Mouse (Mus musculus) embryonic facial prominence, embryonic 14.5 days (tissue): ENCODE measurements at regions not wholly inside any gene's neighbourhood (a gene's known extent, or its start where the extent isn't known, plus 50 kb on each side); places are given as distances from the start of the nearest gene placed in this dataset.

Experiments
- ATAC-seq: fragments of 200-750 bp; cut with Nextera tagmentation; 2 replicates; pipeline ENCODE4 v1.8.0; 2017; ENCODE audit warnings: low read depth, moderate number of reproducible peaks, moderate TSS enrichment
- DNase-seq: peaks from one replicate; pipeline ENCODE4 v3.0.0-alpha.2; 2015; ENCODE audit warnings: low spot score
- H3K27ac ChIP-seq: fragments of 300-500 bp; sonication (generic); replicated peaks from 2 replicates; pipeline ENCODE4 v1.5.1; 2014; ENCODE audit warnings: low read depth, mild to moderate bottlenecking, low read length, moderate library complexity
- H3K27me3 ChIP-seq: fragments of 300-500 bp; sonication (generic); replicated peaks from 2 replicates; pipeline ENCODE4 v1.6.1; 2014; ENCODE audit warnings: low read length; ENCODE audit not compliant: control insufficient read depth, insufficient read depth
- H3K36me3 ChIP-seq: fragments of 300-500 bp; sonication (generic); 2 replicates; pipeline ENCODE4 v1.6.1; 2014; ENCODE audit warnings: low read length, mixed read lengths; ENCODE audit not compliant: control insufficient read depth, insufficient read depth
- H3K4me1 ChIP-seq: fragments of 300-500 bp; sonication (generic); 2 replicates; pipeline ENCODE4 v1.6.1; 2014; ENCODE audit warnings: antibody characterized with exemption, low read length; ENCODE audit not compliant: control insufficient read depth, insufficient read depth
- H3K4me2 ChIP-seq: fragments of 300-500 bp; sonication (generic); 2 replicates; pipeline ENCODE4 v1.6.1; 2014; ENCODE audit warnings: low read depth, mild to moderate bottlenecking, low read length, moderate library complexity, mixed read lengths
- H3K4me3 ChIP-seq: fragments of 300-500 bp; sonication (generic); 2 replicates; pipeline ENCODE4 v1.5.1; 2014; ENCODE audit warnings: low read depth, mild to moderate bottlenecking, low read length
- H3K9ac ChIP-seq: fragments of 300-500 bp; sonication (generic); 2 replicates; pipeline ENCODE4 v1.6.1; 2014; ENCODE audit warnings: low read depth, mild to moderate bottlenecking, low read length, moderate library complexity, mixed read lengths
- H3K9me3 ChIP-seq: fragments of 300-500 bp; sonication (generic); 2 replicates; pipeline ENCODE4 v1.6.1; 2016; ENCODE audit warnings: low read length; ENCODE audit not compliant: control insufficient read depth
- WGBS: fragments of 180-500 bp; shearing (Covaris S2); extraction: QIAGEN DNeasy Blood & Tissue Kit; methylation state at CpG from one replicate; pipeline ENCODE4 v1.1.7; 2014; 5-methylcytosine and 5-hydroxymethylcytosine counted together

- H3K27ac ChIP-seq = no peak overlapping the region
- peak; percentile 11; the same call in 1 of the 2 replicates for ATAC-seq
Measured at GRCm38 (mm10) chr5:118331286-118331607, 86.2 kb downstream of the 2410131K14Rik start.

GRCm38 (mm10) chr5:118331608-118332394, 86.8 kb downstream of the 2410131K14Rik start:
- peak overlapping the region; percentile 55 for H3K9ac ChIP-seq
- H3K27me3 ChIP-seq = no peaks in the 10 kb centered on the region
- H3K9me3 ChIP-seq = no peaks in the 10 kb centered on the region
- WGBS = 2% methylated on average over 32 of the region's 32 CpGs
- no peaks in the 10 kb centered on the region for H3K36me3 ChIP-seq
- peaks cover 21% of the 10 kb centered on the region for H3K4me1 ChIP-seq
- ATAC-seq (peak; percentile 58), DNase-seq (peak; percentile 93)
- peak overlapping the region; percentile 36 for H3K4me3 ChIP-seq
- H3K4me2 ChIP-seq = peak overlapping the region; percentile 77
- peak overlapping the region; percentile 49 for H3K27ac ChIP-seq

More at GRCm38 (mm10) chr5:118331286-118331607, 86.2 kb downstream of the 2410131K14Rik start:
- H3K36me3 ChIP-seq = no peaks in the 10 kb centered on the region
- peaks cover 23% of the 10 kb centered on the region for H3K4me1 ChIP-seq
- 0 out of 2 replicates have a peak overlapping the region, but pooled peaks have one; percentile 36 for H3K4me3 ChIP-seq
- DNase-seq = no peak
- WGBS = 19% methylated on average over 14 of the region's 14 CpGs
- H3K4me2 ChIP-seq = peak overlapping the region; percentile 77
- H3K27me3 ChIP-seq = no peaks in the 10 kb centered on the region
- H3K9me3 ChIP-seq = no peaks in the 10 kb centered on the region
- H3K9ac ChIP-seq = no peak overlapping the region

- Histone ChIP-seq H3K36me3 (no peaks in the 10 kb centered on the region), H3K27ac (no peak overlapping the region), H3K27me3 (no peaks in the 10 kb centered on the region), H3K9me3 (no peaks in the 10 kb centered on the region), H3K9ac (no peak overlapping the region), H3K4me2 (no peak overlapping the region), H3K4me3 (no peak overlapping the region), H3K4me1 (peaks cover 7% of the 10 kb centered on the region; the same call in 1 of the 2 replicates)
- ATAC-seq = no peak
- 96% methylated on average over 2 of the region's 2 CpGs for WGBS
- DNase-seq = no peak
Measured at GRCm38 (mm10) chr5:118334054-118334453, 89.0 kb downstream of the 2410131K14Rik start.

GRCm38 (mm10) chr5:118338186-118338585, 93.2 kb downstream of the 2410131K14Rik start:
- WGBS = 93% methylated on average over 8 of the region's 8 CpGs

GRCm38 (mm10) chr5:118339676-118340661, 94.9 kb downstream of the 2410131K14Rik start:
- H3K27me3 ChIP-seq = no peaks in the 10 kb centered on the region
- ATAC-seq = peak; percentile 65
- no peak overlapping the region for H3K9ac ChIP-seq
- H3K9me3 ChIP-seq = no peaks in the 10 kb centered on the region
- DNase-seq = peak; percentile 86
- 52% methylated on average over 19 of the region's 22 CpGs for WGBS
- H3K36me3 ChIP-seq = no peaks in the 10 kb centered on the region
- H3K27ac ChIP-seq = peak overlapping the region; percentile 73
- H3K4me2 ChIP-seq = no peak overlapping the region
- H3K4me1 ChIP-seq = peaks cover 8% of the 10 kb centered on the region; the same call in 1 of the 2 replicates
- H3K4me3 ChIP-seq = no peak overlapping the region

More at GRCm38 (mm10) chr5:118338186-118338585, 93.2 kb downstream of the 2410131K14Rik start:
- ATAC-seq (no peak), DNase-seq (no peak)
- Histone ChIP-seq H3K27ac (no peak overlapping the region), H3K9me3 (no peaks in the 10 kb centered on the region), H3K4me1 (no peaks in the 10 kb centered on the region), H3K4me3 (no peak overlapping the region), H3K36me3 (no peaks in the 10 kb centered on the region), H3K4me2 (no peak overlapping the region), H3K9ac (no peak overlapping the region), H3K27me3 (no peaks in the 10 kb centered on the region)

- WGBS = 25% methylated on average over 19 of the region's 19 CpGs
- no peak for DNase-seq
- no peaks in the 10 kb centered on the region for H3K9me3 ChIP-seq
- peak overlapping the region; percentile 19; the same call in 1 of the 2 replicates for H3K9ac ChIP-seq
- H3K36me3 ChIP-seq = no peaks in the 10 kb centered on the region
- H3K27me3 ChIP-seq = no peaks in the 10 kb centered on the region
- no peak overlapping the region for H3K4me3 ChIP-seq
- no peak overlapping the region for H3K27ac ChIP-seq
- ATAC-seq = no peak
- no peak overlapping the region for H3K4me2 ChIP-seq
- H3K4me1 ChIP-seq = peaks cover 8% of the 10 kb centered on the region; the same call in 1 of the 2 replicates
Measured at GRCm38 (mm10) chr5:118343444-118344320, 98.7 kb downstream of the 2410131K14Rik start.

GRCm38 (mm10) chr5:118345226-118345625, 100.2 kb downstream of the 2410131K14Rik start:
- no peaks in the 10 kb centered on the region for H3K27me3 ChIP-seq
- no peak overlapping the region for H3K4me2 ChIP-seq
- no peak overlapping the region for H3K9ac ChIP-seq
- DNase-seq = no peak
- H3K9me3 ChIP-seq = no peaks in the 10 kb centered on the region
- H3K36me3 ChIP-seq = no peaks in the 10 kb centered on the region
- H3K4me3 ChIP-seq = no peak overlapping the region
- no peak for ATAC-seq
- 85% methylated on average over 3 of the region's 3 CpGs for WGBS
- peaks cover 8% of the 10 kb centered on the region; the same call in 1 of the 2 replicates for H3K4me1 ChIP-seq
- H3K27ac ChIP-seq = no peak overlapping the region

- Histone ChIP-seq H3K9me3 (peaks cover 2% of the 10 kb centered on the region; the same call in 1 of the 2 replicates), H3K4me2 (no peak overlapping the region), H3K9ac (no peak overlapping the region), H3K27ac (no peak overlapping the region), H3K27me3 (no peaks in the 10 kb centered on the region), H3K4me3 (no peak overlapping the region), H3K4me1 (peaks cover 6% of the 10 kb centered on the region), H3K36me3 (no peaks in the 10 kb centered on the region)
- 84% methylated on average over 3 of the region's 3 CpGs for WGBS
- DNase-seq = no peak
- no peak for ATAC-seq
Measured at GRCm38 (mm10) chr5:118349057-118349456, 104.0 kb downstream of the 2410131K14Rik start.
